Comparison of ENCODE assay signal across 16 mouse cellular contexts in the genomic region with DNA sequence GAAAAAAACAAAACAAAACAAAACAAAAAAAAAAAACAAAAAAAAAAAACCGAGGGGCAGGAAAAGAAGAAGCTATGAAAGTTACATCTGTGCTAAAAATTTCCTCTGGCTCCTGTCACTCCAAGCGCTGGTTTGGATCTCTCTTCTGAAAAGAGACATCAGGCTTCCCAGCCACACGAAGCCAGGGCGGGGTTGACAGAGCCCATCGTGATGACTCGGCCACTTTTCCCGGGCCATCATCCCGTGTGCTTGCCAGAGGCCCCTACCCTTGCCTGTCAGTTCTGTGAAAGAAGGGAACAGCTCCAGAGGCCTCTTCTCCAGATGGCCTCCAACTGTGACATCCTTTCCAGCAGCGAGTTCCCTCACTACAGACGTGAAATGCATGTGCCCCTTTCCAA. TPM values are rescaled to one million over a fixed set of nuclear protein-coding genes. Genes with fewer than 3 reads are reported as not detected.
DNase-seq lines count a peak whose midpoint lies in the region; ATAC-seq and TF ChIP-seq lines count a peak whose summit lies in the region.
"Had no signal": no experiment of that assay in that cellular context is flagged by ENCODE, and none has a peak within 500 bp of the region (broad histone marks: within the 10 kb centered on the region; RNA-seq: fewer than 3 reads in every experiment).

No protein-coding gene starts in this region.

- peaks cover 10% of the 10 kb centered on the region for H3K27me3 ChIP-seq in embryonic facial prominence, embryonic 13.5 days
- H3K27me3 ChIP-seq in embryonic facial prominence, embryonic 10.5 days (replicated peaks; ENCODE audit: low read depth, poor library complexity, severe bottlenecking) = no peaks in the 10 kb centered on the region
- H3K27me3 ChIP-seq in lung, embryonic 14.5 days (ENCODE audit: insufficient read depth, low read length) = no peaks in the 10 kb centered on the region
- H3K27me3 ChIP-seq in lung, embryonic 15.5 days = peaks cover 4% of the 10 kb centered on the region; the same call in 1 of the 2 replicates
- H3K27me3 ChIP-seq: forebrain, embryonic 15.5 days; hindbrain, embryonic 12.5 days; liver, embryonic 15.5 days had no signal

- no peak for TF ChIP-seq CTCF in lung, embryonic 14.5 days (IDR thresholded peaks at IDR 0.05; ENCODE audit: low read depth)
- TF ChIP-seq CTCF in lung, adult 2 months (IDR thresholded peaks at IDR 0.05; ENCODE audit: insufficient read depth, low read length) = no peak

- H3K36me3 ChIP-seq in embryonic facial prominence, embryonic 13.5 days = no peaks in the 10 kb centered on the region
- H3K36me3 ChIP-seq in embryonic facial prominence, embryonic 10.5 days (replicated peaks) = no peaks in the 10 kb centered on the region
- H3K36me3 ChIP-seq in lung, embryonic 14.5 days (ENCODE audit: insufficient read depth) = no peaks in the 10 kb centered on the region
- no peaks in the 10 kb centered on the region for H3K36me3 ChIP-seq in lung, embryonic 15.5 days
- H3K36me3 ChIP-seq: forebrain, embryonic 15.5 days; hindbrain, embryonic 12.5 days; liver, embryonic 15.5 days had no signal

- 0 out of 2 replicates have a peak overlapping the region, but pooled peaks have one; percentile 32 for H3K9ac ChIP-seq in embryonic facial prominence, embryonic 13.5 days
- no peak overlapping the region; the same call in 1 of the 2 replicates for H3K9ac ChIP-seq in lung, embryonic 14.5 days
- no peak overlapping the region for H3K9ac ChIP-seq in lung, embryonic 15.5 days
- H3K9ac ChIP-seq: forebrain, embryonic 15.5 days; hindbrain, embryonic 12.5 days; liver, embryonic 15.5 days had no signal

- H3K4me3 ChIP-seq in embryonic facial prominence, embryonic 13.5 days = no peak overlapping the region
- no peak overlapping the region for H3K4me3 ChIP-seq in embryonic facial prominence, embryonic 10.5 days
- H3K4me3 ChIP-seq in lung, embryonic 14.5 days (ENCODE audit: low read depth, low read length) = no peak overlapping the region
- H3K4me3 ChIP-seq in lung, adult 2 months (replicated peaks; ENCODE audit: extremely low read depth, low read depth, low read length) = no peak overlapping the region
- no peak overlapping the region for H3K4me3 ChIP-seq in lung, embryonic 15.5 days
- H3K4me3 ChIP-seq: forebrain, embryonic 15.5 days; hindbrain, embryonic 12.5 days; liver, embryonic 15.5 days; megakaryocyte, embryonic 14.5 days had no signal

- DNase-seq in embryonic facial prominence, embryonic 10.5 days (ENCODE audit: low spot score) = no peak
- peak; percentile 67 for DNase-seq in lung, embryonic 14.5 days
- DNase-seq in lung, adult 2 months = no peak
- DNase-seq in adrenal gland, postnatal 10 days = no peak
- DNase-seq in layer of hippocampus, postnatal 25 days (ENCODE audit: extremely low spot score in 1 of 2, low spot score in 1 of 2) = no peak
- DNase-seq in retina, postnatal 1 day = no peak
- DNase-seq: cerebellum, postnatal 14 days; embryo, embryonic 11 days; right cerebral cortex, adult 18-20 months had no signal

- no peak overlapping the region for H3K27ac ChIP-seq in embryonic facial prominence, embryonic 13.5 days
- no peak overlapping the region for H3K27ac ChIP-seq in embryonic facial prominence, embryonic 10.5 days (replicated peaks)
- 0 out of 2 replicates have a peak overlapping the region, but pooled peaks have one; percentile 37 for H3K27ac ChIP-seq in lung, embryonic 14.5 days (ENCODE audit: low read depth)
- H3K27ac ChIP-seq in lung, embryonic 15.5 days = peak overlapping the region; percentile 75
- H3K27ac ChIP-seq: forebrain, embryonic 15.5 days; hindbrain, embryonic 12.5 days; liver, embryonic 15.5 days had no signal

- no peak for ATAC-seq in embryonic facial prominence, embryonic 13.5 days (ENCODE audit: insufficient number of reproducible peaks, insufficient read depth, low FRiP score, low TSS enrichment, low read depth)
- peak; percentile 63; the same call in 1 of the 2 replicates for ATAC-seq in lung, embryonic 14.5 days (ENCODE audit: insufficient read depth)
- peak; percentile 56; the same call in 1 of the 2 replicates for ATAC-seq in lung, embryonic 15.5 days (ENCODE audit: borderline replicate concordance, extremely low read depth, low FRiP score, low TSS enrichment)
- ATAC-seq: forebrain, embryonic 15.5 days had no signal

- no peak for TF ChIP-seq POLR2A in lung, adult 2 months (IDR thresholded peaks at IDR 0.05; ENCODE audit: borderline replicate concordance, extremely low read depth, low read depth, low read length)

- no peaks in the 10 kb centered on the region for H3K9me3 ChIP-seq in embryonic facial prominence, embryonic 13.5 days
- H3K9me3 ChIP-seq in embryonic facial prominence, embryonic 10.5 days = no peaks in the 10 kb centered on the region
- H3K9me3 ChIP-seq in lung, embryonic 14.5 days (ENCODE audit: low read depth, low read length) = no peaks in the 10 kb centered on the region
- H3K9me3 ChIP-seq in lung, embryonic 15.5 days = no peaks in the 10 kb centered on the region
- H3K9me3 ChIP-seq: forebrain, embryonic 15.5 days; hindbrain, embryonic 12.5 days; liver, embryonic 15.5 days had no signal

- H3K4me1 ChIP-seq in embryonic facial prominence, embryonic 13.5 days = peaks cover 14% of the 10 kb centered on the region; the same call in 1 of the 2 replicates
- H3K4me1 ChIP-seq in embryonic facial prominence, embryonic 10.5 days = no peaks in the 10 kb centered on the region
- H3K4me1 ChIP-seq in lung, embryonic 14.5 days (ENCODE audit: insufficient read depth) = no peaks in the 10 kb centered on the region
- H3K4me1 ChIP-seq in lung, adult 2 months (ENCODE audit: control insufficient read depth, insufficient read depth, low read length) = no peaks in the 10 kb centered on the region
- H3K4me1 ChIP-seq in lung, embryonic 15.5 days = peaks cover 30% of the 10 kb centered on the region; the same call in 1 of the 2 replicates
- H3K4me1 ChIP-seq: forebrain, embryonic 15.5 days; hindbrain, embryonic 12.5 days; liver, embryonic 15.5 days had no signal

- 40% methylated on average over 10 of the region's 10 CpGs for WGBS in embryonic facial prominence, embryonic 13.5 days
- WGBS in embryonic facial prominence, embryonic 10.5 days = 55% methylated on average over 10 of the region's 10 CpGs
- 22% methylated on average over 10 of the region's 10 CpGs for WGBS in lung, embryonic 14.5 days
- 34% methylated on average over 10 of the region's 10 CpGs for WGBS in lung, adult 2 months
- 23% methylated on average over 10 of the region's 10 CpGs for WGBS in lung, embryonic 15.5 days

- no peak overlapping the region for H3K4me2 ChIP-seq in embryonic facial prominence, embryonic 13.5 days
- peak overlapping the region; percentile 8 for H3K4me2 ChIP-seq in lung, embryonic 14.5 days
- H3K4me2 ChIP-seq in lung, embryonic 15.5 days = peak overlapping the region; percentile 27
- H3K4me2 ChIP-seq: forebrain, embryonic 15.5 days; hindbrain, embryonic 12.5 days; liver, embryonic 15.5 days had no signal

RNA-seq across cellular contexts. Expression of a gene that starts 11.9 kb away (rescaled TPM):
- polyA plus RNA-seq in embryonic facial prominence, embryonic 13.5 days (2015; fragmentation: Nextera tagmentation; extraction: Ambion mirVana) = 133 and 141 TPM in 2 replicates
- 230 and 239 TPM in 2 replicates for polyA plus RNA-seq in embryonic facial prominence, embryonic 10.5 days (2016; fragmentation: Nextera tagmentation; extraction: Ambion mirVana)
- 157 and 169 TPM in 2 replicates for polyA plus RNA-seq in lung, embryonic 14.5 days (2014; fragmentation: Nextera tagmentation; extraction: Ambion mirVana)
- polyA plus RNA-seq in lung, adult 2 months (2012; rRNA removed) = 2.4 and 3.8 TPM in 2 replicates
- 154 and 166 TPM in 2 replicates for polyA plus RNA-seq in lung, embryonic 15.5 days (2015; fragmentation: Nextera tagmentation; extraction: Ambion mirVana)
- total RNA-seq in adrenal gland, postnatal 10 days (2021) = 10 to 100 TPM; 18.6 to 19.2 TPM
- 1 to 10 TPM; 2.2 to 2.6 TPM for total RNA-seq in layer of hippocampus, postnatal 25 days (2021)

RNA-seq across cellular contexts. Expression of a gene that starts 14.2 kb away (rescaled TPM):
- 18.1 and 20.3 TPM in 2 replicates for polyA plus RNA-seq in embryonic facial prominence, embryonic 13.5 days (2015; fragmentation: Nextera tagmentation; extraction: Ambion mirVana)
- 17.6 and 18.0 TPM in 2 replicates for polyA plus RNA-seq in embryonic facial prominence, embryonic 10.5 days (2016; fragmentation: Nextera tagmentation; extraction: Ambion mirVana)
- polyA plus RNA-seq in lung, embryonic 14.5 days (2014; fragmentation: Nextera tagmentation; extraction: Ambion mirVana) = 3.6 and 3.9 TPM in 2 replicates
- 12.3 and 13.7 TPM in 2 replicates for polyA plus RNA-seq in lung, adult 2 months (2012; rRNA removed)
- 11.9 and 13.1 TPM in 2 replicates for polyA plus RNA-seq in lung, embryonic 15.5 days (2015; fragmentation: Nextera tagmentation; extraction: Ambion mirVana)
- total RNA-seq in adrenal gland, postnatal 10 days (2021) = 10 to 100 TPM in 1 of 2 experiments, 1 to 10 TPM in 1; 9.6 to 11.1 TPM
- 10 to 100 TPM; 20.1 to 20.4 TPM for total RNA-seq in layer of hippocampus, postnatal 25 days (2021)

RNA-seq across cellular contexts. Expression of a gene that starts 35.2 kb away (rescaled TPM):
- polyA plus RNA-seq in embryonic facial prominence, embryonic 13.5 days (2015; fragmentation: Nextera tagmentation; extraction: Ambion mirVana) = 18.8 and 21.2 TPM in 2 replicates
- 8.2 TPM in 2 replicates for polyA plus RNA-seq in embryonic facial prominence, embryonic 10.5 days (2016; fragmentation: Nextera tagmentation; extraction: Ambion mirVana)
- 12.8 and 16.0 TPM in 2 replicates for polyA plus RNA-seq in lung, embryonic 14.5 days (2014; fragmentation: Nextera tagmentation; extraction: Ambion mirVana)
- 17.3 and 21.4 TPM in 2 replicates for polyA plus RNA-seq in lung, adult 2 months (2012; rRNA removed)
- 7.4 and 9.5 TPM in 2 replicates for polyA plus RNA-seq in lung, embryonic 15.5 days (2015; fragmentation: Nextera tagmentation; extraction: Ambion mirVana)
- 1 to 10 TPM; 5.2 to 6.0 TPM for total RNA-seq in adrenal gland, postnatal 10 days (2021)
- 1 to 10 TPM; 7.4 to 7.9 TPM for total RNA-seq in layer of hippocampus, postnatal 25 days (2021)
- total RNA-seq: MEL had no signal

Comparison
In these comparisons a context has a peak if more than half of its experiments do, and no peak if none do; other contexts are left out.
1. RNA of a gene that starts 11.9 kb away (polyA plus RNA-seq): 230 to 239 TPM in embryonic facial prominence, embryonic 10.5 days, 157 to 169 TPM in lung, embryonic 14.5 days, 154 to 166 TPM in lung, embryonic 15.5 days and 133 to 141 TPM in embryonic facial prominence, embryonic 13.5 days; 2.4 to 3.8 TPM in lung, adult 2 months; every median in the first group is over 10 times any median in the second.
2. H3K27ac ChIP-seq: peak in lung, embryonic 14.5 days (single experiment) and lung, embryonic 15.5 days (single experiment); none in embryonic facial prominence, embryonic 13.5 days (single experiment) and embryonic facial prominence, embryonic 10.5 days (single experiment).